Mouse (Mus musculus) ES-E14 (cell line): ENCODE results near the gene Srm.

ENCODE experiments used
- CHD2 ChIP-seq: IDR thresholded peaks from 2 replicates; pipeline ENCODE4 v1.6.1; 2014; ENCODE audit warnings: mild to moderate bottlenecking, low read depth, low read length, inconsistent platforms
- HCFC1 ChIP-seq: IDR thresholded peaks from 2 replicates; pipeline ENCODE4 v1.6.1; 2012; ENCODE audit warnings: low read length, inconsistent platforms, borderline replicate concordance; ENCODE audit not compliant: insufficient read depth
- MAFK ChIP-seq: IDR thresholded peaks from 2 replicates; pipeline ENCODE4 v1.6.1; 2014; ENCODE audit warnings: mild to moderate bottlenecking, low read depth, low read length, inconsistent platforms; ENCODE audit not compliant: insufficient read depth
- ZNF384 ChIP-seq: IDR thresholded peaks from 2 replicates; pipeline ENCODE4 v1.6.1; 2012; ENCODE audit warnings: low read depth, low read length, inconsistent platforms

DNA sequence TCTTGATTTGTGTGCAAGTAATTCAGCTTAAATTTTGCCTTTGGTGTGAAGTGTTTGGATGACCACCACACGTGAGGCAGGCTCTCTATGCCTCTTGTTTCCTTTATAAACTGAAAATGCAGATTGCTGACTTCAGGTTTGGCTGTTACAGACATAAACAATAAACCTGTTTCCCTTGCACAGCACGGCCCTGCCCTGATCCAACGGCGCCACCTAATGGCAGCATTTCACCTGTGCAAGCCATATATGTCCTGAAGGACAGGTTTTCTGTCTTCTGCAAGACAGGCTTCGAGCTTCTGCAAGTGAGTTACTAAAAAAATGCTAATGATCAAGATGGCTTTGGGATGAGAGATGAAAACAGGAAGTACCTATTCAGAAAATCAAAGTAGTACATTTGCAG, 16.5 kb downstream of the Srm start:
- TF ChIP-seq MAFK (no peak), ZNF384 (no peak), CHD2 (0 out of 2 replicates have a peak, but pooled peaks have one; percentile 18), HCFC1 (no peak)
